Mouse (Mus musculus) CD4-positive, CD25-positive, alpha-beta regulatory T cell, adult 2 months (primary cell): Measurements from ENCODE around the gene Rad9a.
"Not testable (repeated sequence)": the region's sequence is repeated elsewhere in the genome, so short reads cannot be mapped to it uniquely, and the experiment has no call there.

Experiments
- DNase-seq: peaks from one replicate; pipeline ENCODE4 v3.0.0-alpha.2; 2012; ENCODE audit warnings: low read depth, low spot score

Rad9a gene

DNA sequence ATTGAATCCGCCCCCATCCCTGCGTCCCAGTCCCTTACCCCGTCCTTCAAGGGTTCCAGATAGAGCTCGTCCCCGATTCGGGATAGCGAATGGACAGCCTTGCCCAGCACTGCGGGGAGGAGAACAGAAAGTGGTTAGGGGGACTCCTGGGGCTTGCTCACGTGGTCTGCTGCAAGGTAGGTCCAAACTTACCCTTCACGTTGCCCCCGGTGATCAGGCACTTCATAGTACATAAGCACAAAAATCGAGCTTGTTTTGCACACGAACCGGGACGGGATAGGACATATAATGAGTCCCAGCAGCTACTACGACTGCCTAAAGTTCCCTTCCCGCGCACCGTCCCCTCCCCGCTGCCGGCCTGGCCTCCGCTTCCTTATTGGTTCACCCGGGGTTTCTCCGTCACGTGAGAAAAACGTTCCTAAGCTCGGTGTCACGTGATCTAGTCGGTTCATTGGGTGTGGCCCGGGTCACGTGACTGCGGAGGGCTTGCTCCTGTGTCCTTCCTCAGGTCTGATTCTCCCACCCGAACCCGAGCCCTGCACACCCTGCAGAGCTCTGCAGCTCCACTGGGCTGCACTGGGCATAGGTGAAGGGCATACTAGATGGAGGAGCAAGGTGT, at the start of gene Rad9a:
Gene Rad9a, minus strand, starts transcription at position 372 of the 619 bp plus-strand sequence.
- DNase-seq, result peak; percentile 96

DNA sequence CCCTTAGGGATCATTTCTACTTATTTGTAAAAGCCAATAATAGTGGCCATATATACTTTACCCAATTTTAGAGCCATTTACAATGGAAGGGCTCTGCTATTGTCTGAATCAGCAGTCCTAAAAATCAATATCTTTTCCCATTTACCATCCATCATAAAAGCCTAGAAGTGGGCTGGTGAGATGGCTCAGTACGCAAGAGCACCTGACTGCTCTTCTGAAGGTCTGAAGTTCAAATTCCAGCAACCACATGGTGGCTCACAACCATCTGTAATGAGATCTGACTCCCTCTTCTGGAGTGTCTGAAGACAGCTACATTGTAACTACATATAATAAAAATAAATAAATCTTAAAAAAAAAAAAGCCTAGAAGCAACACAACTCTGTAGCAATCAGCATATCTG, 47.2 kb upstream of the Rad9a start:
- not testable (repeated sequence) for DNase-seq

DNA sequence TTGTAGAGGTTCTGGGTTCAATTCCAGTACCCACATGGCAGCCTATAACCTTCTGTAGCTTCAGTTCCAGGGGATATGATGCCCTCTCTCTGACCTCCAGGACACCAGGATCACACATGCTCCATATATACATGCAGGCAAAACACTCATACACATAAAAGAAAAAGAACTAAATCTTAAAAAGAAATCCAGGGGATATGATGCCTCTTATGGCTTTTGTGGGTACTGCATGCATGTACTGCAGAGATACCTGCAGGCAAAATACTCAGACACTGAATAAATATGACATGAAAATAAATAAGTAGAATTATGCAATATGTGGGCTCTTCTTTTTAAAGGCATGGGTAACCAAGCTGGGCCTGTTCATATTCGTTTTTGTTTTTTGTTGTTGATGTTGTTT, 45.5 kb upstream of the Rad9a start:
- peak; percentile 60 for DNase-seq

DNA sequence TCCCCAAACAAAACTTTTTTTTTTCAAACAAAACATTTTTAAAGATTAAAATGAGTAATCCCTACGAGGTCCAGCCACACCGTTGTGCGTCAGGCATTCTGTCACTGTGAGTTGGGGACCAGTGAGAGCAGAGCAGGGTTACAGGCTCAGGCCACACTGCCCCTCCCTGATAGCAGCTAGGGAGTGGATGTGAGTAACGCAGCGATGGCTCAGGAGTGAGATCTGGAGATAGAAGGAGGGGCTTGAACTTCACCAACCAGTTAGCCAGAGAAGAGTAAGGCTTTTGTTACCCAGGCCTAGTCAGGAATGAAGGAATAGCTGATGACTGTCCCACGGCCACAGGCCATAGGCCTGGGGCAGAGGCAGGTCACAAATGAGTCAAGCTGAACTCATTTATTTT, 43.3 kb upstream of the Rad9a start:
- DNase-seq, result no peak

DNA sequence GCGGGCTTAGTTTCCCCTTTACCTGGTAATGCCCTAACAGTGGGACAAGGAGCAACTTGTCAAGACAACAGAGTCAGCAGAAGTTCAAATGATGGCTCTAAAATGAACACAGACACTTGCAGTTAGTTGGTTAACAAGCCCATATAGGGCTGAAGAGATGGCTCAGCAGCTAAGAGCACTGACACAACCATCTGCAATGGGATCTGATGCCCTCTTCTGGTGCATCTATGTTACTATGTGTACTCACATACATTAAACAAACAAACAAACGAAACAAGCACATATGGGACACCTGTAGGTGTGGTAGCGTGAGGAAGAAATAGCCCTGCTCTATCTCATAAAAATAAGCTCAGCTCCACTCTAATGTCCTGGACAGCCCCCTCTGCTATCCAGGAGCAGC, 41.0 kb upstream of the Rad9a start:
- DNase-seq, result peak; percentile 55

DNA sequence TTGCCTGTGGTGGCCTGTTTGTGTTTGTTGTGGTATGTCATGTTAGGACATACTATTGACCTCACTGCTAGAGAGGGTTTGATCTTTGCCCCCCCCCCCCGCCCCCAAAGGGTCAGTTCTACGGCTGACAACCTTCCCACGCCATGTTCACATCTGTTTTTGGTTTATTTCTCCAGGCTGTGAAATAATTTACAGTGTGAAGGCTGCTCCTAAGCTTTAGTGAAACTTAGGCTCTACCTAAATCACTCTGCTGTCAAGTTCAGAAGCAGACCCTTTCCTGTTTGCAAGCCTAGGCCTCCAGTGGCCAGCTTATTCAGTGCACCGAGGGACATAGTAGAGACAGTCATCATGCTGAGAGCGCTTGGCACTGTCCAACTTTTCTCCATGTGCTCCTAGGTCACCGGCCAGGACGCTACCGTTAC, 38.8 kb upstream of the Rad9a start:
- no peak for DNase-seq

DNA sequence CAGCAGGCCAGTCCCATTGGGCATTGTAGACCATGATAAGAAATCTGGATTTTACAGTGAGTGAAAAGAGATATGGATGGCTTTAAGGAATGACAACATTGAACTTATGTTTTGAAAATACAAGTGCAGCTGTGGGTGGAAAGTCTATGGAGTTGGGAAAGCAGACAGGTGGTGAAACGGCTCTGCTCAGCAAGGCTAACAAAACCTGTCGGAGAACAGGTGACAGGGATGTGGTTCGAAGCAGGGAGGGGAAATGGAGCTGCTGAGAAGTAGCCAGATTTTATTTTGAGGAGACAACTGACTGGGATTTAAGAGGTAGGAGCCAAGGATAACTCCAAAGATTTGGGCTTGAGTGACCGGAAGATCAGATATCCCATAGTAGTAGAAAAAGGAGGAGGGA, 33.1 kb upstream of the Rad9a start:
- no peak for DNase-seq

DNA sequence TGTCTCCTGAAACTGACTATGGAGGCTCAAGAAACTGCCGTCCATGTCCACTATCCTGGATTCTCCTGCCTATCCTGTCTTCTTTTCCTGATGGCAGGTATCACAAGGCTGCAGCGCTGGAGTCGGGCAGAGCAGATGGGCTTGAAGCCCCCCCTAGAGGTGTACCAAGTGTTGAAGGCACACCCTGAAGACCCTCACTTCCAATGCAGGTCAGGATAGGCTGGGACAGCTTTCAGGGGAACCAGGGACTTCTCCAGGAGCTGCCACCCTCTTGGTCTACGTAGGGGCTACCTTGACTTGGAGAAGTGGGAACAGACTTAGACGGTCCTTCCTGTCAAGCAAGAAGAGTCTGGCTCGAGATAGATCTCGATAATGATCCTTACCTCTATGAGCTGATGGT, 31.2 kb upstream of the Rad9a start:
- no peak for DNase-seq

DNA sequence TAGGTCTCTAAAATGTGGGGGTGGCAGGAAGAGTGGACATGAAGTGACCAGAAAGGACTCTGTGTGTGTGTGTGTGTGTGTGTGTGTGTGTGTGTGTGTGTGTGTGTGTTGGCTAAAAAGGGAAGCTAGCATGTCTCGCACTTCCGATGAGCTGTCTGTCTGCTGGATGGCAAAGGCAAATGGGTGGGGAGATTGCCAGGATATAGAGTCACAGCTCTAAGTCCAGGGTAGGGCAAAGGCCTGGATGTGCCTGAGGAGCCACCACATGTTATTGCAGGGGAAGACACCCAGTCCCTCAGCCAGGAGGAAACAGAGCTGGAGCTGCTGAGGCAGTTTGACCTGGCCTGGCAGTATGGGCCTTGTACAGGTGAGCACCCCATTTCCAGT, 30.7 kb upstream of the Rad9a start:
- no peak for DNase-seq

DNA sequence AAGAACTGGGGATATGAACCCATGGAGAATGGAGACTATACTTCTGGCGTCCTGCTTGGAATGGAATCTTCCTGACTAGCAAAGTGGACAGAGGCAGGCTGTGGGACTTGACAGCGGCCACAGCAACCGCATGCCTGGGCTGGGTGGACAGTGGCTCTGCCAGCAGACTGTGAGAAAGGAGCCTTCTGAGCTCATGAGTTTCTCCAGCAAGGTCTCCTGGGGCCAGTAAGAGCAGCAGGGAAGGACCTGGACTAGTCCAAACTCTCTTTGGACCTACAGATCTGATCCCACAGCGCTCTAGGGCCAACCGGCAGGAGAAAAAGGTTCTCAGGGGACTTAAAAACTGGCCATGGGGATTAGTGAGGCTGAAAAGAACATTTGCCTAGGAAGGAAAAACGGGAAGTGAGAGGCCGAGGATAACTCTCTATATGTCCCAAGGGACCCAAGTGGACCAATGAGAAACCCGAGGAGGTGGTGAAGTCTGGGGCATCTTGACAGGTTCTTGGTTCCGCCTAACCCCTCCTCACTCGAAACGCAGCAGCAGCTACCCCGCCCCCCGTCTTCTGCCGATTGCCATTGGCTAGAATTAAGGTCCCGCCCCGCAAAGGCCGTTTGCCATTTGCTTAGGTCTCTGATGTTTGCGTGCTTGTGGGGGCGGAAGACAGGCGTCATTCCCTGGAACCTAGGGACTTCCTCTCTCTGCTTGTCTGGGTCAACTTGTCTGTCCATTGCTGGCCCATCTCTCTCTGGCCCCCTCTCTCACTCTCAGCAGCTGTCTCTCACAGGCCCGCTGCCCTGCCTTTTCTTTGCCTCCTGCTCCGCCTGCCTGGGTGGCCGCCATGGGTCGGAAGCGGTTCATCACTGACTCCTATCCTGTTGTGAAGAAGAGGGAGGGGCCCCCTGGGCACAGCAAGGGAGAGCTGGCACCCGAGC, 30.1 kb upstream of the Rad9a start, which contains the start of gene Pold4:
Gene Pold4, plus strand, starts transcription at position 647 of the 933 bp plus-strand sequence.
- DNase-seq, result peak; percentile 97

DNA sequence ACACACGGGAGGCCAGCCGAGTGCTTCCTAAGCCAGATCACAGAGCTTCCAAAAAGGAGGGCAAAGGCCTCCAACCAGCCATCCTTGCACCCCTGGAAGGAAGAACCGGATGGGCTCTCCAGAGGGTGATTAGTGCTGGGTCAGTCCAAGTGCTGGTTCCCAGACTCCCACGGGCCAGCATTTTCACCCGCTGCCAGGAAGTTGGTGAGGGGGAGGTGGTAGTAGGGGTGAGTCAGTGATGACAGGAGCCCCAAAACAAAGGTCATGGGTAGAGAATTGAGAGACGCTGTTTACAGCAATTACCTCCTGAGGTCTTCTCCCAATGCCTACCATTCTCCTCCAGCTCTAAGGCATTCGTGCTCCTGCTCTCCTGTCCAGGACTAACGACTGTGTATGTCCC, 29.0 kb upstream of the Rad9a start:
- DNase-seq, result peak; percentile 53

DNA sequence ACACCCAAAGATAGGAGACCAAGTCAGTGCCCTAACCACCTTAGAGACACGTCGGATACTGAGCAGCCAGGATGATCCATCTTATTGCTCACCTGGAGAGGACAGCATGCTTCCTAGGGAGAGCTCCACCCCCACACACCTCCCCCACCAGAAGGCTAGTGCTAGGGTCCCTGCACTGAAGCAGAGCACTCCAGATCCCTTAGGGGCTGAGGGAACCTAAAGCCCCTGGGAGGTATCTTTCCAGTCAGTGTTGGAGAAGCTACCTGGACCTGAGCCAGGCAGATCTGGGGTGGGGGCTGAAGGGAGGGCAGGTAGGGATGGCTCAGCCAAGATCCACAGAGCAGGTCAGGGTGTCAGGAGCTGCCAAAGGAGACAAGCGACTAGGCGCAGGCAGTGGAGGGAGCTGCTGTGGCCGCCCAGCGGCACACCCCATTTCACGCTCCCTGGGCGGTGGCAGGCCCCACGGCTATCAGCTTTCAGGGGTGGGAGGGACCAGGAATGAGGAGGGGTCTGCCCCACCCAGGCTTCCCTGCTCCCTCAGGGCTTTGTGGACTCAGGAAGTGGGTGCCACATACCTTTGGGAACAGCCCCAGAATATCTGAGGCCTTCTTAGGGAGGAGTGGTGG, 28.1 kb upstream of the Rad9a start:
- no peak for DNase-seq

DNA sequence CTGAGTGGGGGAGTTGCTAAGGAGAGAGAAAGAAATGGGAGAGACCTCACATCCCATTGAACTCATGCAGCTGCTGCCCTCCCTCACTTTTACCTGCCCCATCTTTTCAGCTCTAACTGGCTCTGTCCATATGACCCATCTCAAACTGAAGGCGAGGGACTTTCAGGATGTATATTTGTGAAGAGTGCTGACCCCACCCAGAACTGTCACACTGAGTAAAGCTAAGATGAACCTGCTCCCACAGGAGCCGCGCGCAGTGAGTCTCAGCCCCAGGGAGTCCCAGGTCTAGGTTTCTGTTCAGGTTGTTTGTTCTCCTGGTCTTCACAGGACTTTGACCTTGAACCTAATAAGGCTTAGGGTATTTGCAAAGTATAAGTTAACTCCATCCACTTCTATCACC, 27.4 kb upstream of the Rad9a start:
- no peak for DNase-seq

DNA sequence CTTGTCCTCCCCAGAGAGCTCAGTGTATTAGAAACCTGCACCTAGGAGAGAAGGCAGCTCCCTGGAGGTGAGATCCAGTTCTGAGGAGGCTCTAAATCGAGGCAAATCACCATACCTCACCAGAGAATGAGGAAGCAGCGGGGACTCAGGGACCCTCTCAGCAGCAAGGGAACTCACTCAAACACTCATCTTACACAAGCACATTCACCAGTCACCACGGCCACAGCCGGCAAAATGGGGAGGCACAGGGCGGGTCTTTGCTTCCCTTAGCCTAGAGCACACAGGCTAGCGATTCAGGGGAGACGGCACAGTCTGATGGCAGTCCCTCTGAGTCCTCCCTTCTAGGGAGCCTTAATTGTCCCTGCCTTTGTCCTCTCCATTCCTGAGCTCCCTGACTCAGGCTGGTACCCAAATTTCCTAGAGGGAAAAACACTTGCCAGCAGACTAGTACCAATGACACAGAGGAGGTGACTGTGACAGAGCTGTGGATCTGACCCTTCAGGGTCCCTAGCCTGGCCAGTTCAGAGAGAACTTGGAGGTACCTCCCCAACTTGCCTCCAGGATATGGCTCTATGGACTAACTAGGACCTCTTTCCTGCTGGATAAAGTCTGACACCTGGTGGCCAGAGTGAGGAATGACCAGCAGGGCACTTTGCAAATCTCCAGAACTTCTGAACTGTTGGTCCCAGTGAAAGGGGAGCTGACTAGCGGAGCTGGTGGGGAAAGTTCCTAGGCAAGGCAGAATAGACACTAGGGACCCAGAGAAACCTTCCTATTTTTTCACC, 26.6 kb upstream of the Rad9a start:
- peak; percentile 87 for DNase-seq

DNA sequence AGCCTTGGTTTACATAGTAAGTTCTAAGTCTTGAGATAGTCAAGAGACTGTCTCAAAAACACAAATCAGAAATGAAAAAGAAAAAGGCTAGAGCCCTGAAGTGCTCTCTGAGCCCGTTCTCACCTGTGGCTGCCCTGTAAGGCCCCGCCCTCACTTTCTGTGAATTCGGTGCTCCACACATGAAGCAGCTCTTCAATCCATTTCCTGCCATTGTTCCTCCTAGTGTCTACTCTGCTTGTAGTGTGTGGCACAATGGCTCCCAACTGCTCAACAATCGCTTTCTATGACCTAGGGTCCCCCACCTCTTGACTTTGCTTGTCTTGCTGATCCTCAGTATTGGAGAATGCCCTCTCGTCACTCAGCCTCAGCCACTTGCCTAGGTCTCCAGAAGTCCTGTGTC, 26.0 kb upstream of the Rad9a start:
- peak; percentile 65 for DNase-seq

DNA sequence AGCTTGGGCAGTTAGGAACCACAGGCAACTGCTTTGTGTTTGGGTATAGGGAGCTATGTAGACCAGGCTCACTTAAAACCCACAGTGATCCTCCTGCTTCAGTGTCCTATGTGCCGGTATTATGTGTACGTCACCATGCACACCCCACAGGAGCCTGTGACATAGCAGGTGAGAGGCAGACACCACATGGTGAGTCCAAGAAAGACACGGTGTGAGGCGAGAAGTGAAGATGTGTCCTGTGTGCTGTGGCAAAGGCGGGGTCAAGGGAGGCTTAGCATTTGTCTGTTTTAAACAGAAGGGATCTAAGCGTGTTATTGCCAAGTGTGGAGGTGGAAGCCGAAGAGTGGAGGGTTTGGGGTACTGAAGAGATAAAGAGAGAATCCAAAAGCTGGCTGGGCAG, 25.3 kb upstream of the Rad9a start:
- DNase-seq, result no peak

DNA sequence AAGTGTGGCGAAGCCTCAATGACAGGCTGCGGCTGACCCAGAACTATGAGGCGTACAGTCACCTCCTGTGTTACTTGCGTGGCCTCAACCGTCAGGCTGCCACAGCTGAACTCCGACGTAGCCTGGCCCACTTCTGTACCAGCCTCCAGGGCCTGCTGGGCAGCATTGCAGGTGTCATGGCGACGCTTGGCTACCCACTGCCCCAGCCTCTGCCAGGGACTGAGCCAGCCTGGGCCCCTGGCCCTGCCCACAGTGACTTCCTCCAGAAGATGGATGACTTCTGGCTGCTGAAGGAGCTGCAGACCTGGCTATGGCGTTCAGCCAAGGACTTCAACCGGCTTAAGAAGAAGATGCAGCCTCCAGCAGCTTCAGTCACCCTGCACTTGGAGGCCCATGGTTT, 20.7 kb upstream of the Rad9a start:
- no peak for DNase-seq

DNA sequence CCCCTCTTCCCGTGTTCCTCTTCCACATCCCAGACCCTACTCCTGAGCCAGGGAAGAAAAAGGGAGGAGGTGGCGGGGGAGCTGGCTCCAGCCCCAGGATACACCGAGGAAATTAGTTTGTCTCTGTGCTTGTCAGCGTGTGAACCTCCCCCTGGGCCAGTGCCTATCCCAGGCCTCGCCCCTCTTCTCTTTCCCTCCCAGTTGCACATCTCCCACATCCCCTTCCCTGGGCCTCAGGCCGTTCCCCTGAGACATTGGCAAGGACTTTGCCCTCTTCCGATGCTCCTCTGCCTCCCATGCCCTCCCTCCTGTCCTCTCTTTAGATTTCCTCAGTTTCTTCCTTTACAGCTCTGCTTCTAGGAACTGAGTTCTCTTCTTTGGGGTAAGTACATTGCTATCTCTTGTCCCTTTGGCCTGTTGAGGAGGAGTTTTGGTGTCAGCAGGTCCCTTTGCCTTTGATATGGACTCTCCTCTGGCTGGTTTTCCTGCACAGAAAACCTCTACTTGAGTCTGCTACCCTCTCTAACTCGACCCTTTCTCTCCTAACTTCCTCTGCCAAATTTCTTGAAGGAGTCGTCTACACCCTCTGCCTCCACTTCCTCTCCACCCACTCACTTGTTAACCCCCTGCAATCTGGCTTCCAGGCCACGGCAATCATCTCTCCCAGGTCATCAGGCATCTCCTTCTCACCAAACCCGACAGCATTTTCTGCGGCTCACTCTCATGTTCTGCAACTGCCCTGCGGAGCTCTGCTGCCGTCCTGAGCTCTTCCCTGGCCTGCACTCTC, 19.7 kb upstream of the Rad9a start:
- DNase-seq, result peak; percentile 41

DNA sequence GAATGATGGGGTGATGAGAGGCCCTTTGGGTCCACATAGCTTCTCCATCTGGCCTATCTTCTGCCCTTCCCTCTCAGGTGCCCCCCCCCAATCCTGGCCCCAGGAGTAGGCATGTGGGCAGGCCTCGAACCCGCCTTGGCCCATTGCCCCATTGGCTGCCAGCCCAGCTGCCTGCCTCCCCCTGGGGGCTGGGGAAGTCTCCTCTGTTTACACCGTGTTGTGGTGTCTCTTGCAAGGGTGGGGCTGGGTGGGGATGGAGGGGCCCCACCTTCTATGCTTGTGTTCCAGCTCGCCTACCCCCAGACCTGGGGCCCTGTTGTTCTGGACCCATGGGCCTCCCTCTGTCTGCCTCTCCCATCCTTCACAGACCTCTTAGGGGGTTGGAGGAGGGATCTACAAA, 19.0 kb upstream of the Rad9a start:
- no peak for DNase-seq

DNA sequence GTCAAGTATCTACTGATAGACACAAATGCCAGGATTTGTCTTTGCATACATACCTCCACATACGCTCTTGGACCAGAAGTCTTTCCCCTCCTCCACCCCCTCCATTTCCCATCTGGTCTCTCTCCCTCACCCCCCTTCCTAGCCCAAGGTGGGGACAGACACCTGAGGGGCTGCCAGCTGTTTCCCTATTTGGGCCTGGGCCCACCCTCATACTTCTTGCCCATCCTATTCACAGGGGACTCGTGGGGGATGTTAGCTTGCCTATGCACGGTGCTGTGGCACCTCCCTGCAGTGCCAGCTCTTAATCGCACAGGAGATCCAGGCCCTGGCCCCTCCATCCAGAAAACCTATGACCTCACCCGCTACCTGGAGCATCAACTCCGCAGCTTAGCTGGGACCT, 18.5 kb upstream of the Rad9a start:
- DNase-seq, result no peak

DNA sequence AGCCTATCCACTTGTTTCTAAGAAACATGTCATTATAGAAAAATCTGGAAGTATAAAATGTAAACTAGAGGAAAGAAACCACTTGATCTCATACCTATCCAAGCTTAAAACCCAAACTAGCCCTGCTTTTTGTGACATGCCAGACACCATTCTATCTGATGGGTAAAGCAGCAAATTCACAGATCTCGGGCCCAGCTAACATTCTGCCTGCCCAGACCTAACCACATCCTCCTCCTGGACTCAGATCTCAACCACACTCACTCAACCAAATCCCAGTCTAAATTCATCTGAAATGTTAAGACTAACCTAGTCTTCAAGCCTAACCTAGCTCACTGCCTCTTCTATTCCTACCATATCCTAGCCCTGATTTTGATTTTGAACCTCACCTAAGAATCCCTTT, 17.3 kb upstream of the Rad9a start:
- peak; percentile 62 for DNase-seq
